Mouse (Mus musculus): Measurements from ENCODE around the gene Crmp1. TPM values are rescaled to one million over a fixed set of nuclear protein-coding genes. Genes with fewer than 3 reads are reported as not detected.

Gene Crmp1
- polyA plus RNA-seq, 1 experiment from 2014 or later: 11.4 TPM

GRCm38 (mm10) chr5:37242360-37243168, 824 bp downstream of the Crmp1 start:
- Histone ChIP-seq H3K27me3 (replicated peaks; ENCODE audit: control insufficient read depth, insufficient read depth, low read length) (peaks cover 66% of the 10 kb centered on the region), H3K9me3 (ENCODE audit: control insufficient read depth) (no peaks in the 10 kb centered on the region), H3K27ac (ENCODE audit: low read depth, low read length) (no peak overlapping the region), H3K4me3 (ENCODE audit: low read depth, low read length) (peak overlapping the region; percentile 33), H3K36me3 (ENCODE audit: control insufficient read depth, insufficient read depth) (no peaks in the 10 kb centered on the region), H3K4me1 (replicated peaks; ENCODE audit: control insufficient read depth, insufficient read depth, low read length) (0 out of 2 replicates have a peak, but pooled peaks cover 3% of the 10 kb centered on the region), H3K4me2 (replicated peaks; ENCODE audit: low read depth) (peak overlapping the region; percentile 61), H3K9ac (ENCODE audit: low read depth, low read length) (no peak overlapping the region)
- no peak for TF ChIP-seq CTCF (IDR thresholded peaks at IDR 0.05; ENCODE audit: low read depth)
- WGBS: 13% methylated on average over 43 of the region's 44 CpGs
- no peak for ATAC-seq

DNA sequence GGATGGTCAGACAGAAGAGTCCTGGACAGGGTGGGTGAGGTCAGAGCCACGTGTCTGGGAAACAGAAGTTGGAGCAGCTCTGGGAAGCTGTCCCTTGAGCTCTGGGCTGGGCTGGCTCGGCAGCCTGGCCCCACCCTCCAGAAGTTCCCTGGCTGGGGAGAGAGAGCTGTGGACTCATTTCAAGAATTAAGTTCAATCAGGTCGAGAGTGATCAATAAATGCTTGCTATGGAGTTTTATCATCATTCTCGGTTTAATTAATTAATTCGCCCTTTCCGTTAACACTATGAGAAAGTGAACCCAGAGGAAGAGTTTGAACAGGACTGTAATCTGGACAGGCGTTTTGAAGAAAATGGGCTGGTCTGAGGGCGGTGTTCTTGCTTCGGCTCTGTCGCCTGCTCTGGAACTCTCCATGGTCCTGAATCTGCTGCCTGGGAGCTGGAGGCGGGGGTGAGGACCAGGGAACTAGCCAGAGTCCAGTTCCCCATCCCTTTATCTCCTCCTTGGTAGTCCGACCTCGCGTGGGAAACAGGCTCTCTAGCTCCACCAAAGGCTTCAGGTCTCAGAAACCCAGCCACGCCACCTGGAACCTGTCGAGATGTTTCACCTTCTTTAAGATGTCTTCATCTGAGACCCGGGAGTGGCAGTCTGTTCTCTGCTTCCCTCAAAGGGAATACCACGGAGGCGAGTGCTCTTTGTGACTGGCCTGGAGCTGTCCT, 1.6 kb downstream of the Crmp1 start:
- 0 out of 2 replicates have a peak, but pooled peaks cover 3% of the 10 kb centered on the region for H3K4me1 ChIP-seq (replicated peaks; ENCODE audit: control insufficient read depth, insufficient read depth, low read length)
- no peak overlapping the region for H3K9ac ChIP-seq (ENCODE audit: low read depth, low read length)
- no peak overlapping the region for H3K4me3 ChIP-seq (ENCODE audit: low read depth, low read length)
- no peak overlapping the region for H3K27ac ChIP-seq (ENCODE audit: low read depth, low read length)
- no peaks in the 10 kb centered on the region for H3K36me3 ChIP-seq (ENCODE audit: control insufficient read depth, insufficient read depth)
- ATAC-seq: no peak
- WGBS: 3% methylated on average over 19 of the region's 19 CpGs
- no peaks in the 10 kb centered on the region for H3K9me3 ChIP-seq (ENCODE audit: control insufficient read depth)
- no peak overlapping the region for H3K4me2 ChIP-seq (replicated peaks; ENCODE audit: low read depth)
- TF ChIP-seq CTCF (IDR thresholded peaks at IDR 0.05; ENCODE audit: low read depth): no peak
- H3K27me3 ChIP-seq (replicated peaks; ENCODE audit: control insufficient read depth, insufficient read depth, low read length): peaks cover 66% of the 10 kb centered on the region

DNA sequence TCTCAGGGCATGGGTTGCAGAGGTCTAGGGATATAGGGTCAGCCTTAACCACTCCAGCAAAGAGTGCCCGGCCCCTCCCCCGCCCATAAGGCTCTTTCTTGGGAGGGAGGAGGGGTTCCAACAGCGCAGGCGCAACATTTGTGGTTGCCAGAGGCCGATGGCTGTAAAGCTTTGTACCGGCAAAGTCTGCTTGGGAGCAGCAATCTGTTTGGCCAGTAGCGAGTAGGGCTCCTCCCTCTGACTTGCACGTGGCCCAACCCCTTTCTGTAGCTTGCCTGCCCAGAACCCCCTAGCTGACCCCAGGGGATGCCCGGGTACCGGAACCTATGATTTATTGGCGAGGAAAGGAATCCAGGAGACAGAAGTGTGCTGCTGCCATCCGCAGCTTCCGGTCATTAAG, 2.4 kb downstream of the Crmp1 start:
- Histone ChIP-seq H3K4me3 (ENCODE audit: low read depth, low read length) (no peak overlapping the region), H3K27ac (ENCODE audit: low read depth, low read length) (no peak overlapping the region), H3K4me2 (replicated peaks; ENCODE audit: low read depth) (no peak overlapping the region), H3K9me3 (ENCODE audit: control insufficient read depth) (no peaks in the 10 kb centered on the region), H3K27me3 (replicated peaks; ENCODE audit: control insufficient read depth, insufficient read depth, low read length) (peaks cover 66% of the 10 kb centered on the region), H3K4me1 (replicated peaks; ENCODE audit: control insufficient read depth, insufficient read depth, low read length) (0 out of 2 replicates have a peak, but pooled peaks cover 3% of the 10 kb centered on the region), H3K36me3 (ENCODE audit: control insufficient read depth, insufficient read depth) (no peaks in the 10 kb centered on the region), H3K9ac (ENCODE audit: low read depth, low read length) (no peak overlapping the region)
- no peak for ATAC-seq
- TF ChIP-seq CTCF (IDR thresholded peaks at IDR 0.05; ENCODE audit: low read depth): no peak
- 5% methylated on average over 13 of the region's 13 CpGs for WGBS

DNA sequence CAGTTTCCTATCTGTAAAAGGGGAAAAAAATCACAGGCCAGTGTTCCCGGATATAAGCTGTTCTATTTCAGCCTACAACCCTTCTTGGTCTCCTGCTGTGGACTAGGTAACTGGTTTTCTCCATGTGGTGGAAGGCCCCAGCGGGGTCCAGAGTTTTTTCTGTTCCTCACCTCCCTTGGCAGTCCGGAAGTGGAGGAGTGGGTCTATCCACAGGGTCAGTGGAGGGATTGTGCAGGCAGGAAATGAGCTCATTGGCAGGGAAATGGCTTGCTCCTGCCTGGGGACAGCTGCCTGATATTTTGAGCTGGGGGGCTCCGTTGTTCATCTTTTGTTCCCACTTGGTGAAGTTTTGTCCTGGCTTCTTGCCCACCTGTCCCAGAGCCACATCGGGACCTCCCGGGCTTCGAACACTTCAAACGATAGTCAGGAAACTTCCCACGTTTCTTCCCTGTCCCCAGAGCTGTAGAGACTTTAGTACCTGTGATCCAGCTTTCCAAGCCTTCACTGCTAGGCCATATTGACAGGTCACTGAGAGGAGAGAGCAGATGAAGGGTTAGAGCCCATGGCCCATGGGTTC, 3.0 kb downstream of the Crmp1 start:
- ATAC-seq: no peak
- Histone ChIP-seq H3K9me3 (ENCODE audit: control insufficient read depth) (no peaks in the 10 kb centered on the region), H3K4me3 (ENCODE audit: low read depth, low read length) (no peak overlapping the region), H3K27me3 (replicated peaks; ENCODE audit: control insufficient read depth, insufficient read depth, low read length) (peaks cover 66% of the 10 kb centered on the region), H3K4me1 (replicated peaks; ENCODE audit: control insufficient read depth, insufficient read depth, low read length) (0 out of 2 replicates have a peak, but pooled peaks cover 3% of the 10 kb centered on the region), H3K27ac (ENCODE audit: low read depth, low read length) (no peak overlapping the region), H3K4me2 (replicated peaks; ENCODE audit: low read depth) (no peak overlapping the region), H3K9ac (ENCODE audit: low read depth, low read length) (no peak overlapping the region), H3K36me3 (ENCODE audit: control insufficient read depth, insufficient read depth) (no peaks in the 10 kb centered on the region)
- 36% methylated on average over 9 of the region's 9 CpGs for WGBS
- no peak for TF ChIP-seq CTCF (IDR thresholded peaks at IDR 0.05; ENCODE audit: low read depth)

DNA sequence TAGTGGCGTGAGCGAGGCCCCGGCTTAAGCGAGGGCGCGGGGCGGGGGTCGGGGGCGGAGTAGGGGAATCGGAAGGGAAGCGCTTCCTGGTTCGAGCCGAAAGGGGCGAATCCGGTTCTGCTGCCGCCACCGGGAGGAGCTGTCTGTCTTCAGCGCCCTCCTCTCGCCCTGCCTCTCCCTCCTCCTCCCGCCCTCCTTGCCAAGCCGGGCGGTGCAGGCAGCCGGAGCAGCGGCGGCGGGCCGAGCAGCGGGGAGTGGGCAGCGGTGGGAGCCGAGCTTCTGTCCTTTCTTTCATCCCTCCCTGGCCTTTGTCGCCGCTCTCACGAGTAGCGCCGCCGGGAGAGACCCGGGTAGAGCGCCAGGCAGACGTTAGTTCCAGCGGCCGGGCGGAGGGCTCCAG, 3.9 kb downstream of the Crmp1 start:
- TF ChIP-seq CTCF (IDR thresholded peaks at IDR 0.05; ENCODE audit: low read depth): peak; percentile 37
- H3K27ac ChIP-seq (ENCODE audit: low read depth, low read length): no peak overlapping the region
- no peaks in the 10 kb centered on the region for H3K36me3 ChIP-seq (ENCODE audit: control insufficient read depth, insufficient read depth)
- no peaks in the 10 kb centered on the region for H3K9me3 ChIP-seq (ENCODE audit: control insufficient read depth)
- H3K4me1 ChIP-seq (replicated peaks; ENCODE audit: control insufficient read depth, insufficient read depth, low read length): 0 out of 2 replicates have a peak, but pooled peaks cover 3% of the 10 kb centered on the region
- ATAC-seq: no peak
- whole genome bisulfite sequencing: 0% methylated on average over 36 of the region's 42 CpGs
- H3K27me3 ChIP-seq (replicated peaks; ENCODE audit: control insufficient read depth, insufficient read depth, low read length): peaks cover 60% of the 10 kb centered on the region
- H3K4me2 ChIP-seq (replicated peaks; ENCODE audit: low read depth): peak overlapping the region; percentile 63
- H3K9ac ChIP-seq (ENCODE audit: low read depth, low read length): peak overlapping the region; percentile 17; the same call in 1 of the 2 replicates
- H3K4me3 ChIP-seq (ENCODE audit: low read depth, low read length): peak overlapping the region; percentile 36

Measured in intestine, postnatal 0 days (tissue).